Mouse (Mus musculus): ENCODE measurements around the gene Chsy1.

DNA sequence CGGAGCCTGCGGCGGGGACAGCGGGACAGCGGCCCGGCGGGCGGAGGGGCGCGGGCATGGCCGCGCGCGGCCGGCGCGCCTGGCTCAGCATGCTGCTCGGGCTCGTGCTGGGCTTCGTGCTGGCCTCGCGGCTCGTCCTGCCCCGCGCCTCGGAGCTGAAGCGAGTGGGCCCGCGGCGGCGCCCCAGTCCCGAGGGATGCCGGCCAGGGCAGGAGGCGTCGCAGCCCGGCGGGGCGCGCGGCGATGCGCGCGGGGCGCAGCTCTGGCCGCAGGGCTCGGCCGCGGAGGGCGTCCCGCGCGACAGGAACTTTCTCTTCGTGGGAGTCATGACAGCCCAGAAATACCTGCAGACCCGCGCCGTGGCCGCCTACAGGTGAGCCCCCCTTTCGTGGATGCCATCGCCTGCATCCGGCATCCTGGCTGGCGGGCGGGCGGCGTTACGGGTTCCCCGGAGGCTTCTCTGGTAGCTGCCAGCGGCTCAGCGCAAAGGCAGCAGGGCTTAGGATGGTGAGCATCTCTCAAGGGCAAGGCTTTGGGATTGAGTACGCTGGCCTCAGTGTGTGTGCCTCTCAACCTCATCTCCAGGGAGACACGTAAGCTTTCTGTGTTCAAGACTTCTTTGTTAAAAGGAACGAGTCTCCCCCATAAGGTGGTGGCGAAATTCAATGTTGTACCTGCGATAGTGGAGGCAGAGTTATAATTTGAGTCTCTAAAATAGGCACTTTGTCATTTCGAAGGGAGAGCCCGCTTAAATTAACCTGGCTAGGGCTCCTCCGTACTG lies 730 bp downstream of the Chsy1 start:
- no peak for TF ChIP-seq EP300 (IDR thresholded peaks at IDR 0.05; ENCODE audit: low read depth)
- TF ChIP-seq CTCF (IDR thresholded peaks at IDR 0.05; ENCODE audit: low read depth), result no peak

All from liver, embryonic 14.5 days (tissue).